Mouse (Mus musculus): Measurements from ENCODE around the gene Ampd3.
A peak's percentile ranks its signal among the peaks of the same experiment; 100 is the strongest.

GRCm38 (mm10) chr7:110801028-110801427, 33.0 kb downstream of the Ampd3 start:
- TF ChIP-seq POLR2A (IDR thresholded peaks at IDR 0.05; ENCODE audit: control insufficient read depth, low read depth, low read length) (no peak), CTCF (IDR thresholded peaks at IDR 0.05; ENCODE audit: control insufficient read depth, insufficient read depth, insufficient replicate concordance, low read depth, low read length) (peak; percentile 81; the same call in 1 of the 2 replicates)

Measured in testis, adult 2 months (tissue).